Mouse (Mus musculus) hematopoietic multipotent progenitor cell, adult 10-12 weeks (in vitro differentiated cells): ENCODE measurements around the gene Fgf23. TPM values are rescaled to one million over a fixed set of nuclear protein-coding genes. Genes with fewer than 3 reads are reported as not detected.

Source experiments
- polyA plus RNA-seq: library from polyadenylated mRNA; stranded (reverse); fragments of >175 nt; gene quantifications from 2 replicates; pipeline ENCODE4 v1.2.3, GENCODE M21; 2012; ENCODE audit warnings: low replicate concordance

The Fgf23 gene
- 0.06 and 0.08 TPM in 2 replicates for polyA plus RNA-seq

DNA sequence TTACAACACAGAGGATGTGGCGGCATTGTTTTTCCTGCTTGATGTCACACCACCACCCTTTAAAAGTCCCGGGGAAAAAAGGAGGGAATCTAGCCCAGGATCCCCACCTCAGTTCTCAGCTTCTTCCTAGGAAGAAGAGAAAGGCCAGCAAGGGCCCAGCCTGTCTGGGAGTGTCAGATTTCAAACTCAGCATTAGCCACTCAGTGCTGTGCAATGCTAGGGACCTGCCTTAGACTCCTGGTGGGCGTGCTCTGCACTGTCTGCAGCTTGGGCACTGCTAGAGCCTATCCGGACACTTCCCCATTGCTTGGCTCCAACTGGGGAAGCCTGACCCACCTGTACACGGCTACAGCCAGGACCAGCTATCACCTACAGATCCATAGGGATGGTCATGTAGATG lies at the start of gene Fgf23:
Gene Fgf23 (plus strand): TSS at position 86 of the 400 bp plus-strand sequence.

DNA sequence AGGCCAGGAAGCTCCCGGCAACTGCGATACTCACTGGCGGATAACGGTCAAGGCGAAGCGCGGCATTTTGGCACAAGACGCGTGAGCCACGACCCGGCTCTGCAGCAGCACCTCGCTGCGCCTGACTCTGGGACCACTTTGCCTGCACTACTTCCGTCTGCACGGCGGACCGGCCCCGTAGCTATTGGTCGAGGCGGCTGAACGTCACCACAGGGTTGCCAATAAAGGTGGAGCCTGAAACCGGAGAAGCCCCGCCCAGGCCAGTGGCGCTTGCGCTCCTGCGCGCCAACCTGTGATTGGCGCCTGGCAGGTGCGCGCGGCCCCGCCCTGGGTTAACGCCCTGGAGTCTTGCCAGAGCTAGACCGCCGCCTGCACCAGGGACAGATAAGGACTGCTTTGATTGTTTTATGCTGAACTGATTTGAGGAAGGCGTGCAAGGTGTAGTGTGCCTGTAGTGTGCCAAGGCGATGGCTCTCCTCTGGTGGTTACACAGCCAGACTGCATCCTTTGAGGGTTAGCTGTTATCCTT lies 36.8 kb downstream of the Fgf23 start, which contains the start of gene Tigar:
Gene Tigar (minus strand): TSS at position 156 of the 529 bp plus-strand sequence.

Other genes with a start within 250 kb of the Fgf23 start
- gene Ndufa9, start 223.8 kb upstream of the Fgf23 start, polyA plus RNA-seq, result 2.4 and 4.1 TPM in 2 replicates
- not detected in 2 replicates for gene Akap3, start 219.8 kb upstream of the Fgf23 start, polyA plus RNA-seq
- 0.26 and 0.34 TPM in 2 replicates for gene Dyrk4, start 151.1 kb upstream of the Fgf23 start, polyA plus RNA-seq
- gene Rad51ap1, start 133.3 kb upstream of the Fgf23 start, polyA plus RNA-seq, result 0.38 and 6.8 TPM in 2 replicates
- gene D6Wsu163e, start 132.9 kb upstream of the Fgf23 start, polyA plus RNA-seq, result 4.9 and 5.0 TPM in 2 replicates
- not detected in 2 replicates for gene Fgf6, start 57.3 kb upstream of the Fgf23 start, polyA plus RNA-seq
- 3.2 and 4.6 TPM in 2 replicates for gene Tigar, start 36.7 kb downstream of the Fgf23 start, polyA plus RNA-seq
- 92.5 and 268 TPM in 2 replicates for gene Ccnd2, start 79.3 kb downstream of the Fgf23 start, polyA plus RNA-seq